Comparison of ENCODE assay signal across 8 mouse cellular contexts in the genomic region with DNA sequence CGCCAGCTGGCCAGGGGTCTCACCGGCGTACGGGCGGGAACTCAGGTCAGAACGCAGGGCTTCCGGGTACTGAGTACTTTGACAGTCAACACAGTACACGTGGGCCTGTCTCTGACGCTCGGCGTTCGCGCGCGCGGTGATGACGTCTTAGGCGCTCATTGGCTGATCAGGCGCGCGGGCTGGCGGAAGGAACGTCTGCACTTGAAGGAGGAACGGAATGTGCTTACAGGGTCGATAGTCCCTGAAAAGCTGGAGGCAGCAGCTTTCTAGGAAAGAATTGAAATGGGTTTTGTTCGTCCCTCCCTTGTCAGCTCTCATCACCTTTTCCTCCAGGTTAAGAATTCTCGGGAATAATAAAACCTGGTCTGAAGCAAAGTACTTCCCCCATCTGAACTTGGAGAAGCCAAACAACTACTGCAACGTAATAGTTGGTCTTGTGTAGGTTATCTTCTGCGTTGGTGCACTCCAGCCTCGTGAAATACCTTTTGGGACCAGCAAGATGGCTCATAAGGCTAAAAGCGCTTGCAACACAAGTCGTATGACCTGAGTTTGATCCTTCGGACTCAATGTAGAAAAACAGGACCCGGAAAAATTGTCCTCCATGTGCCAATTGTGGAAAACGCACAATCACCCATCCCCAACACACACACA. TPM values are rescaled to one million over a fixed set of nuclear protein-coding genes. Genes with fewer than 3 reads are reported as not detected.
DNase-seq lines count a peak whose midpoint lies in the region; ATAC-seq lines count a peak whose summit lies in the region.

Gene Scfd2 (minus strand): TSS at position 130 of the 651 bp plus-strand sequence.

- ATAC-seq in inflammation-experienced regulatory T-cells, adult 6 months, result peak; percentile 88
- ATAC-seq in megakaryocyte-erythroid progenitor cell, adult 5-6 weeks (replicated peaks; ENCODE audit: low FRiP score, low TSS enrichment, poor library complexity, severe bottlenecking), result peak; percentile 88

- intact Hi-C loops in gastrocnemius, postnatal 14 days (cut with DNase I; ENCODE audit: low total_unique reads), result no loop called here
- intact Hi-C loops in left cerebral cortex, postnatal 10 days (cut with DNase I), result no loop called here

- peak; percentile 97 for DNase-seq in adipocyte (ENCODE audit: low spot score)
- peak; percentile 100 for DNase-seq in embryo, embryonic 10 days (ENCODE audit: low spot score)
- DNase-seq in gastrocnemius, postnatal 14 days, result peak; percentile 95
- peak; percentile 97 for DNase-seq in left cerebral cortex, postnatal 10 days (ENCODE audit: extremely low spot score in 1 of 2, low spot score in 2 of 2)
- DNase-seq in right cerebral cortex, postnatal 25 days, result peak; percentile 98
- DNase-seq in urinary bladder, postnatal 4 days (ENCODE audit: low spot score in 2 of 2), result peak; percentile 93 to 98

RNA-seq across cellular contexts. Expression of gene Scfd2, which starts in this region (rescaled TPM):
- total RNA-seq in gastrocnemius, postnatal 14 days (2021), result 10 to 100 TPM; 10.2 to 11.3 TPM
- polyA plus RNA-seq in inflammation-experienced regulatory T-cells, adult 6 months (2017; shearing (Covaris generic)), result 10 to 100 TPM; 15.8 to 17.1 (median 16.3) TPM
- 10 to 100 TPM; 25.7 to 26.6 TPM for total RNA-seq in left cerebral cortex, postnatal 10 days (2021)
- total RNA-seq in megakaryocyte-erythroid progenitor cell, adult 5-6 weeks (2014; fragmentation: Nextera tagmentation), result 20.9 and 30.1 TPM in 2 replicates
- 17.0 and 22.6 TPM in 2 replicates for total RNA-seq in megakaryocyte-erythroid progenitor cell, adult 5-6 weeks (2017)

Comparison
In these comparisons a context has a peak if more than half of its experiments do, and no peak if none do; other contexts are left out.
1. Peak in every context shown above with its lines: DNase-seq and ATAC-seq.